Mouse (Mus musculus) bone marrow macrophage, adult 2 months (primary cell): Measurements from ENCODE around the gene Sds. TPM values are rescaled to one million over a fixed set of nuclear protein-coding genes. Genes with fewer than 3 reads are reported as not detected.
A peak's percentile ranks its signal among the peaks of the same experiment; 100 is the strongest.

Experiments used
- H3K27ac ChIP-seq: 2 replicates; pipeline ENCODE4 v1.5.1; 2012; ENCODE audit warnings: low read depth, low read length; ENCODE audit not compliant: insufficient read depth
- H3K4me1 ChIP-seq: 2 replicates; pipeline ENCODE4 v1.6.1; 2012; ENCODE audit warnings: low read length; ENCODE audit not compliant: control insufficient read depth, insufficient read depth
- H3K4me3 ChIP-seq: 2 replicates; pipeline ENCODE4 v1.5.1; 2012; ENCODE audit warnings: mild to moderate bottlenecking, low read length, moderate library complexity; ENCODE audit not compliant: insufficient read depth
- CTCF ChIP-seq: IDR thresholded peaks from 2 replicates; pipeline ENCODE4 v1.5.1; 2012; ENCODE audit warnings: low read depth, mild to moderate bottlenecking, low read length, moderate library complexity
- POLR2A ChIP-seq: IDR thresholded peaks from 2 replicates; pipeline ENCODE4 v1.6.1; 2012; ENCODE audit warnings: mild to moderate bottlenecking, low read depth, low read length, borderline replicate concordance
- polyA plus RNA-seq: library from polyadenylated mRNA; stranded (reverse); fragments of >200 nt; gene quantifications from 2 replicates; pipeline ENCODE4 v1.2.4, GENCODE M21; 2012; ENCODE audit not compliant: missing spikeins, insufficient read depth, insufficient read length

The Sds gene
- polyA plus RNA-seq, 1 experiment: not detected

- H3K4me1 ChIP-seq: no peaks in the 10 kb centered on the region
- H3K4me3 ChIP-seq: no peak overlapping the region
- no peak for TF ChIP-seq POLR2A
- TF ChIP-seq CTCF: no peak
- no peak overlapping the region for H3K27ac ChIP-seq
Measured at GRCm38 (mm10) chr5:120433135-120433760, 43.1 kb upstream of the Sds start.

GRCm38 (mm10) chr5:120434231-120434735, 42.0 kb upstream of the Sds start:
- Histone ChIP-seq H3K27ac (no peak overlapping the region), H3K4me3 (no peak overlapping the region), H3K4me1 (no peaks in the 10 kb centered on the region)
- TF ChIP-seq POLR2A (no peak), CTCF (no peak)

GRCm38 (mm10) chr5:120435006-120435681, 41.2 kb upstream of the Sds start:
- H3K4me1 ChIP-seq: no peaks in the 10 kb centered on the region
- no peak overlapping the region for H3K27ac ChIP-seq
- TF ChIP-seq POLR2A (no peak), CTCF (no peak)
- H3K4me3 ChIP-seq: no peak overlapping the region

GRCm38 (mm10) chr5:120435731-120436501, 40.4 kb upstream of the Sds start:
- peak overlapping the region; percentile 34 for H3K4me3 ChIP-seq
- no peaks in the 10 kb centered on the region for H3K4me1 ChIP-seq
- H3K27ac ChIP-seq: no peak overlapping the region
- TF ChIP-seq POLR2A: no peak
- TF ChIP-seq CTCF: no peak

GRCm38 (mm10) chr5:120436885-120437495, 39.3 kb upstream of the Sds start:
- Histone ChIP-seq H3K4me3 (no peak overlapping the region), H3K27ac (no peak overlapping the region), H3K4me1 (no peaks in the 10 kb centered on the region)
- TF ChIP-seq POLR2A: no peak
- no peak for TF ChIP-seq CTCF

- no peak overlapping the region for H3K4me3 ChIP-seq
- no peak overlapping the region for H3K27ac ChIP-seq
- TF ChIP-seq POLR2A: no peak
- no peak for TF ChIP-seq CTCF
- H3K4me1 ChIP-seq: no peaks in the 10 kb centered on the region
Measured at GRCm38 (mm10) chr5:120437539-120437938, 38.8 kb upstream of the Sds start.

GRCm38 (mm10) chr5:120437986-120438385, 38.3 kb upstream of the Sds start:
- H3K4me3 ChIP-seq: no peak overlapping the region
- H3K4me1 ChIP-seq: no peaks in the 10 kb centered on the region
- TF ChIP-seq CTCF: no peak
- no peak overlapping the region for H3K27ac ChIP-seq

- no peak overlapping the region for H3K27ac ChIP-seq
- TF ChIP-seq POLR2A (no peak), CTCF (no peak)
- no peaks in the 10 kb centered on the region; the same call in 1 of the 2 replicates for H3K4me1 ChIP-seq
- H3K4me3 ChIP-seq: no peak overlapping the region
Measured at GRCm38 (mm10) chr5:120438469-120438868, 37.9 kb upstream of the Sds start.

GRCm38 (mm10) chr5:120438991-120439710, 37.2 kb upstream of the Sds start:
- Histone ChIP-seq H3K4me1 (peaks cover 6% of the 10 kb centered on the region), H3K27ac (no peak overlapping the region), H3K4me3 (no peak overlapping the region)
- TF ChIP-seq CTCF (no peak), POLR2A (no peak)
